Mouse (Mus musculus): ENCODE data around the gene Prkcz.

The Prkcz gene

DNA sequence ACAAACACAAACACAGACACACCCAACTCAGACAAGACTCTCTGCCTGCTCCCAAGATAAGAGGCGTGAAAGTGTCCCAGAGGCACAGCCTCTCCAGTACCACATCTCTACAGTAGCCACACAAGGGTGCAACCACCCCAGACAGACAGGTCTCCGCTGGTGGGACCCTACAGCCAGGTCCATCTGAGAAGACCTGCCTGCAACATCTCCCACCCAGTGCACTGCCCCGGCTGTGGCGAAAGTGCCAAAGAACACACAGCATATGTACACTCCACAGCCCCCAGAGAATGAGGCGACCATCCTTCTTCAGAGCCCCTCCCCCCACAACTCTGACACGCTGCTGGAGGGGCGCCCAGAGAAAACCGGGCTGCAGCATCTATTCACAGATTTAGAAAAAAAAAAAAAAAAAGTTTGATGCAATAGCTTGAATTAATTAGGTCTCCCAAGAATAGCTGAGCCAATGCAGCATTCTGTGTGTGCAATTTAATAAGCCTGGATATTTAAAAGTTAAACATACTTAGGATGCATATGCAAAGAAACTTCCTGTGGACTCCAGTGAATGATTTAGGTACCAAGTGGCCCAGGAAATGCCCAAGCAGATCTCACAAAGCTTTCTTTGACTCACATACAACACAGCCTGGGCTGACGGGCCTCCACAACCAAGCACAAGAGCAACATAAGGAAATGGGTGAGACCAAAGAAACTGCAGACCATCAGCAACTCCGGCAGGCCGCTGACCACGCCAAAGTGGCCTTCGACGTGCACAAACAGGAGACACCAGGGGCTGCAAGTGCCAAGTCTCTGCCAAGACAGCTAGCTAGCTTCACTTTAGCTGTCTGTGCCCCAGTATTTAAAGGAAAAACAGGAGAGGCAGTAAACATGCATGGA, 140.7 kb downstream of the Prkcz start:
- no peak for DNase-seq (ENCODE audit: low spot score)

DNA sequence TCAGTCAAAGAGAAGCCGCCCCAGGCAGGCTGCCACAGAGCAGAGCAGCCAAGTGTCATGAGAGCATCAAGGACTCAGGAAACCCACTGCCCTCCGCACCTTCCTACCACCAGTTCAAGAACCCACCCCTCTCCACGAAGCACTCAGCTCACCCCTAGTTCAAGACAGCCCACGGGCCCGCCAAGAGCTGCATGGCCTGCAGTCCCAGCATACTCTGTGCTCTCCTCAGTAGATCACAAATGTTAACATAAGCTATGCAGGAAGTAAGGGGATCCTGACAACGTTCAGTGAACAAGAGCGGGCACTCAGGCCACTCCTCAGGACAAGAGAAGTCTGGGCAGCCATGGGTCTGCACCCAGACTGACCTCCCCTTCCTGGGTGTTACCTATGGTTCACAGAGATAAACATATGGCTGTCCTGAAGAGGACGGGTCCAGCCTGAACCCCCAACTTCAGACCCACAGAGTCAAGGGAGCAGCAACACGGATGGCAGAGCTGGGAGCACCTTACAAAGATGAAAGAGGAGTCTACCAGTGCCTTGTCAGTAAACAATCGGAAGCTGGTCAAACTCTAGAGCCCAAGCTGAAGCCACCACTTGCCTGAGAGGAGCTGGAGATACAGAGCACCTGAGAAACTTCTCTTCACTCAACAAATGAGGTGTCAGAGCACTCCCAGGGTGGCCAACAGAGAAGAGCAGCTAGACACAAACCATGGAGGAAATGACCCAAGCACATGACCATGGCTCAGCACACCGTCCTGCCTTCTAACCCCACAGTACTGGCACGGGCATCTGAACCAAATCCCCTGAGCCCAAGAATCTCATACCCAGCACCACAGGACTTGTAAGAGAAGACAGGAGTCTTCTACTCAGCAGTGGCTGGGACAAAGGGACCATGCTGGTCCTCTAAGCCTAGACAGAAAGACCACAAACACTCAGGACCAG, 141.6 kb downstream of the Prkcz start:
- DNase-seq (ENCODE audit: low spot score) = no peak

DNA sequence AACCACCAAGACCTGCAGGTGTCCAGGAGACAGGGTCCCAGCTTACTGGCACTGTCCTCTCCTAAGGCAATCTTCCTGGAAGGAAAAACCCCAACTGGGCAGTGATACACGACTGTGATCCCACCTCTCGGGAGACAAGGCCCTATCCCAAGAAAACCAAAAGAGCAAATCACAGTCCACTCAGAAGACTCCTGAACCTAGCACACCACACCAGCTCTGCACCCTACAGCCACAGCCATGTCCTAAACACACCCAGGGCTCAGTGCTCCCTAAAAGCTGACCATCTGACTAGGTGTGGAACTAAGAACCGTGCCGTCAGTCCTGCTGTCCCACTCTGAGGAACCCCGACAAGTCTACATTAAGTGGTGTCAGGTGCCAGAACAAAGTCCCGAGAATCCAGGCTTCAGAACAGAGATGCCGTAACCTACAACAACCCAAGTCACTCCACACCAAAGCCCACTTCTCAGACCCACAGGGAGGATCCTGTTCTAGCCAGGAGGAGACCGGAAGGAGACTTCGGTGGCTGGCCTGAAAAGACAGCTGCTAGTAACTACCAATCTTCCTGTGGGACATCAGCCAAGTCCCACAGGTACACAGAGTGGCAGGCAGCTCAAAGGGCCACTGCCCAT, 142.9 kb downstream of the Prkcz start:
- no peak for DNase-seq (ENCODE audit: low spot score)

DNA sequence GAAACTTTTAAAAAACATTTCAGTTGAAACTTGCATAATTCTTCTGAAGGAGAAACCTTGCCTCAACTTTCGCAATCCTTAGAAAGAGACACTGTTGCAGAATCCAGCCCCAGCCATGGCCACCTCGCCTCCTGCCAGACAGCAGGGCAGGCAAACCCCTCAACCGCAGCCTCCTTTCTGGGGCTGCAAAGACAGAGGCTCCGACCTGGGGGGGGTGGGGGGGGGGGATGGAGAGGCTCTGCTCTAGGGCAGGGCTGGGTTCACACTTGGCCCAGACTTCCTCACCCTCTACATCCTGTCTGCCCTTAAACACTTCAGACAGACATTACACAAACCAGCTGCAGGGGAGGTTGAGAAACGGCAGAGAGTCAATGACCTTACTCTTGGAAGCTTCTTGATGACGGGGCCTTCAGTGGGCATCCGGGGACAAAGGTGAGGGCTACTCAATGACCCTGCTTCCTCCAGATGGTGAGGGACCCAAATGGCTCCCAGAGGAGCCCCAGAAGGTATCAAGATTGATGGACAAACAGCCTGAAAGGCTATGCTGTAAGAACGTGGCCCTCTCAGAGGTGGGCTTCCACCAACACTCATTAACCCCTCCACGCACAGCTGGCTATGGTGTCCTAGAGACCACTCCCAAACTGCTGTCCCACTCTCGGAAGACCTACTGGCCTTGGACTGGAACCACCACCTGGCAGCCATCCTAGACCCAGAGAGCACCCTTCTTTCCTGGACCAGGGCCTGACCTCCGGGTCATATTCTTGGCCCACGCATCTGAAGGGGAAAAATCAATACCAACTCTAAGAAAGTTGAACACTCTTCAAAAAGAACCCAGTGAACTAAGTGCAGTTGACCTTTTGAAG, 143.7 kb downstream of the Prkcz start:
- DNase-seq (ENCODE audit: low spot score) = no peak

DNA sequence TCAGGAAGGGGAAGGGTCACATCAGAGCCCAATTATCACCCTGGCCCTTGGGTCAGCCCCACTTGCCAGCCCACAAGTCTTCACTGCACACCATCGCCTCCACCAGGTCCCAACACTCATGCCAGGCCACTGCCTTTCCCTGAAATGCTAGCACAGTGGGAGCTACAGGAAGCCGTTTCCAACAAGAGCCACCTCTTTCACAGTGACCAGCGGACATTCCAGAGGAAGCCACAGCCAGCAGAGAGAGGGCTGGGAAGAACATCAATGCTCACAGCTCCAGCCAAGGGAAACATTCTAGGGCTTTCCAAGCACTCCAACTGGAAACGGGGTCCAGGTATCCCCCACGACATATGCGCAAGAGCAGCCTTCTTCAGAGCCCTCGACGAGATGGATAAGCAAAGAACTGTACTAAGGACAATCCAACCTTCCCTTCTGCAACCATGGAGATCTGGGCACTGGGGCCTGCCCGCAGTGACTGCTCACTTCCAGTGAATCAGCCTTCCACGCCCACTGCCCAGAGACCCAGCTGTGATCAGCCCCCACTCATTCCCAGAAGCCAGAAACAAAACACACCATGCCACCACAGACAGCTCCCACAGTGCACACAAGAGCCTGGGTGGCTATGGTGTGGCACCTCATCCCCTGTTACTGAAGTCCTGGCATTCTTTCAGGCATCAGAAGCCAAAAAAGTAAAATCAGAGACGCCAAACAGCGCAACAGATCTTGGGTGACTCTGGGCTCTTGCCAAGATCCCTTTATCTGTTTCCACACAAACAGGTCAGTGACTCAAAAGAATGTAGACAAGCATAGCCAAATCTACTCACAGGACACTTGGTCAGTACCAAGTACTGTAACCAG, 145.2 kb downstream of the Prkcz start:
- DNase-seq (ENCODE audit: low spot score) = peak; percentile 31

DNA sequence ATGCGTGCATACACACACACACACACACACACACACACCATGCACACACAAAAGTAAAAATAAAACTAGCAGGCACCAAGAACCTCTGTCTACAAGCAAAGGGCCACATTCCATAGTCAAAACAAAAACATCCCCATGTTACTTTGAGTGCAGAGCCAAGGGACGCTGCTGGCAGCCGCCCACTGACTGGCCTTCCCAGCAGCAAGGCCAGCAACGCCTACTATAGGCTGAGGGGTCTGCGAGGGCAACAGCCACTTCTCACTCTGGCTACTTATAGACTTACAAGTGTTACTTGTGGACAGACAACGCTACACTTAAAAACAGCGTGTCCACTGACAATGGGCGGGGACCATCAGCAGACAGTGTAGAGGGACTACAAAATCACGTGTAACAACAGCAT, 146.0 kb downstream of the Prkcz start:
- DNase-seq (ENCODE audit: low spot score) = no peak

DNA sequence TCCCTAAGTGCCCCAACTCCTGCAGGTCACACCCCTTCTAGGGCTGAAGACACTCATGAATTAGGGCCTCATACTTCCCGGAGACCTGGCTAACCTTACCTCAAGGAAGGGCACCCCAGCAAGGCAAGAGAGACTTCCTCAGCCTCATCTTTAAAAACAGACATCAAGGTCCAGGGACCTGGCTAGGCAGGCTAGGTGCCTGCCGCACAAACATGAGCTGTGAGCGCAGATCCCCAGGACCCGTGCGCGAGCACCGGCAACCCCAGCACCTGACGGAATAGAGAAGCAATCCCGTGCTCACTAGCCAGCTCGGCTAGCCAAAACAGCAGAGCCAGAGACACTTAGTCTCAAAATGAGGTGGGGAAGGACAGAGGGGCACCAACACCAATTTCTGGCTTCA, 146.4 kb downstream of the Prkcz start:
- no peak for DNase-seq (ENCODE audit: low spot score)

DNA sequence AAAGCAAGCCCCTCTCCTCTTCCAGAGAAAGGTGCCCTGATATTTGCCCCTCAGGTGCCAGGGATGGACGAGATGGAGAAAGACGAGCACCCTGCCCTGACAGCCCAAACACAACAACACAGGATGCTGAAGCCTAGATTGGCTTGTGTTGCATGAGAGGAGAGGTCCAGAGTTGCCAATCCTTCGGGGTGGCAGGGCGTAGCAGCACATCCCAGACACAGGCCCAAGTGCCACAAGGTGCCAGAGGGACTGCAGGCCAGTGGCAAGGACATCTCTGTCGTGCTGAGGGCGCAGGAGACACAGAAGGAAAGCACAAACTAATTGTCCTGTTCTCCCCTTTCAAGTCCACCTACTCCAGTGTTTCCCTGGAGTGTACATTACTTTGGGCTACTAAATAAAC, 147.0 kb downstream of the Prkcz start:
- no peak for DNase-seq (ENCODE audit: low spot score)

DNA sequence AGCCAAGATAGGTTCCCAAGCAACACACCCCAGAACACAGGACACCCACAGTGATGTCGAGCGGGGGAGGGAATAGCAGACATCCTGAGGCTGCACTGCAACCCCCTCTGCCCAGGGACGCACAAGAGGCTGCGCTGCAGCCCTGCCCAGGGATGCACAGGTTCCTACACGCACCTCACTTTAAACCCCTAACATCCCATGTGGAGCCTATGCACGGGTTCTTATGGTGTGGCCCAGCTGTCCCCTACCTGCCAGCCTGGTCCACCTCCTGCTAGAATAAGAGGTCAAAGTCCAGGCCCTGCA, 147.5 kb downstream of the Prkcz start:
- DNase-seq (ENCODE audit: low spot score) = no peak

DNA sequence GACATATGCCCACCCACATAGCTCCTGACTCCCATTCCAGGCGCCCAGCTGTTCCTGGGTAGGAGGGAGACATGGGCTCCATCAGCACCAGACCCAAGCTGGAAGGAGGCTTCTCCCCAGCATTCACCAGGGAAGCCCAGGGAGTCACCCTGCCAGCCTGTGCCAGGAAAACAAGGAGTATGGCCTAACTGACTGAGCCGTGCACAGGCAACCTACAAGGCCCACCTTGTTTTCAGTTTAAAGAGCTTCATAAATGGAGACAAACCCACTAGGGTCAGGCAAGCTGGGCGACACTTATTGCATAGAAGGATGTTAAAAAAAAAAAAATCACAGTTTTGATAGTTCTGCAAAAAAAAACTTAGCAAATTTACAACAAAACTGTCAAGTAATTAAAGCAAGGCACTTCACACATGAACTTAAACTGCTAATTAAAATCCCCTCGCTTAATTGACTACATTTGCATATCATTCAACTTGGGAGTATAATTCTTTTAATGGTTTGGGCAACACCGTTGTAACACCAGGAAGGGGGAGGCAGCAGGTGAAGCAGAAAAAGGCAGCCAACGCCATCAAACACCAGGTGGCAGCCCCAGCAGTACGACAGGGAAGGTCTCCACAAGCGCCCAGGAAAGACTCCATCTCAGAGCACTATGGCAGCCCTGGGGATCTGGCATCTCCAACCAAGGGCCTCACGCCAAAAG, 148.0 kb downstream of the Prkcz start:
- no peak for DNase-seq (ENCODE audit: low spot score)

Data from urinary bladder, postnatal 14 days (tissue).